Mouse (Mus musculus) right cerebral cortex, postnatal 10 days (tissue): Measurements from ENCODE around the gene Exog.

Source experiments
- DNase-seq, 2 experiments: peaks; one replicate each; pipeline ENCODE4 v3.0.0; 2021; ENCODE audit warnings: low spot score in 2 of 2

The Exog gene

DNA sequence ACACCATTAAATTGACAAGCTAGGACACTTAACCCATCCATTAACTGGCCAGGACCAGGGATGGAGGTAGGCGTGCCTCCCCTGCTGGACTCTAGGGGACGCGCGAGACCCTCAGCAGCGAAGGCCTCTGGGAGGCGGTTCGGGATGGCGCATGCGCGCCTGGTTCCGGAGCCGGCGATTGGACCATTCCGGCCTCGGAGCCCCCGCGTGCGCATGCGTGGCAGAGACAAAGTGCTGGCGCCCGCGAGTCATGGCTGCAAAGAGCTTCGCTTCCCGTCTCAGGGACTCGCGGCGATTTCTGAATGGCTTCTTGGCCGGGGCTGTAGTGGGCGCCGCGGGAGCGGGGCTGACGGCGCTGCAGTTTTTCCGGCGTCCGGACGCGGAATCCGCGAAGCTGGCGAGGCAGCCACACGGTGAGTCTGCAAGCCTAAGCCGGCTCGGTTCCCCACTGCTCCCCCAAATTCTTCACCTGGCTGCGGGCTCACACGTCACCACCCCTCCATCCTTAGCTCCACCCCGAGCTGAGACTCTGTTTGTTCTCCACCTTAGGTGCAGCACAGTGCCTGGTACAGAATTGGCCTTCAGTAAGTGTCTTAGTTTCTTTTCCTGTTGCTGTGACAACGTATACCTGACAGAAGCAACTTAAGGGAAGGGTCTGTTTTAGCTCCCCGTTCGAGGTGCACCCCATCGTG, at the start of gene Exog:
Exog (plus strand) TSS at position 206 of the 692 bp plus-strand sequence.
- peak; percentile 98 to 99 for DNase-seq

DNA sequence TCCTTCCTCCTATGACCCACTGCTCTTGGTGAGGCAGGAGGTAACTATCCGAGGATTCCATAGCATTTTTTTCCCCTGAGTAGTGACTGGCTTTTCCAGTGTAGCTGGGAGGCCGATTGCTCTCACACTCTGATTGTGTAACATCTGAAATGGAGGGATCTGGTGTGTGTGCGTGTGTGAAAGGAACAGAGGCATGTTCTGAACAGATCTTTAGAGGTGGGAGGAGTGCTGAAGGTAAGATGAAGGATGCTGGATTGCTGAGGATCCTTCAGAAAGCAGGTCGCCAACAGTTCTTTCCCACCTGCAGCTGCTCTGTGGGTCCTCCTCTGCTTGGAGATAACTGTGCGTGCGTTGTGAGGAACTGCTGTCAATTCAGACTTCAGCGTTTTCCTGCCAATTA, 43.4 kb upstream of the Exog start:
- DNase-seq, result no peak

DNA sequence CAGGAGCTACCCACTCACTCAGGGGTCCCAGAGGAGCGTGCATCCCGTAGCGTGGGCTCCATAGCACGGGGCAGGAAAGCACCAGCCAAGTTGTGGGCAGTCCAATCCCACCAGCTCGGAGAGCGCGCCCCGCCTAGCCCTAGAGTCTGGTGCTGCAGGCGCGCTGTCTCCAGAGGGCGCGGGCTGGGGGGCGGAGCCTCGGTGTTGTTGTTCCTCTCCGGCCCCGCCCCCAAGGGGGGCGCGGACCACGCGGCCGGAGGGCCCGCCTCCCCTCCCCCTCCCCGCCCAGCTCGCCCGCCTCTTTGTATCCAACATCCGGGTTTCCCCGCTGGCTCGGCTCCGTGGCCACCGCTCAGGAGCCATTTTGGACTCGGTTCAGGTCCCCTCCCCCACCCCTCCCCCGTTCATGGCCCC, 42.9 kb upstream of the Exog start, which contains the start of gene Acvr2b:
Acvr2b (plus strand) TSS at position 318 of the 414 bp plus-strand sequence.
- peak; percentile 96 for DNase-seq

DNA sequence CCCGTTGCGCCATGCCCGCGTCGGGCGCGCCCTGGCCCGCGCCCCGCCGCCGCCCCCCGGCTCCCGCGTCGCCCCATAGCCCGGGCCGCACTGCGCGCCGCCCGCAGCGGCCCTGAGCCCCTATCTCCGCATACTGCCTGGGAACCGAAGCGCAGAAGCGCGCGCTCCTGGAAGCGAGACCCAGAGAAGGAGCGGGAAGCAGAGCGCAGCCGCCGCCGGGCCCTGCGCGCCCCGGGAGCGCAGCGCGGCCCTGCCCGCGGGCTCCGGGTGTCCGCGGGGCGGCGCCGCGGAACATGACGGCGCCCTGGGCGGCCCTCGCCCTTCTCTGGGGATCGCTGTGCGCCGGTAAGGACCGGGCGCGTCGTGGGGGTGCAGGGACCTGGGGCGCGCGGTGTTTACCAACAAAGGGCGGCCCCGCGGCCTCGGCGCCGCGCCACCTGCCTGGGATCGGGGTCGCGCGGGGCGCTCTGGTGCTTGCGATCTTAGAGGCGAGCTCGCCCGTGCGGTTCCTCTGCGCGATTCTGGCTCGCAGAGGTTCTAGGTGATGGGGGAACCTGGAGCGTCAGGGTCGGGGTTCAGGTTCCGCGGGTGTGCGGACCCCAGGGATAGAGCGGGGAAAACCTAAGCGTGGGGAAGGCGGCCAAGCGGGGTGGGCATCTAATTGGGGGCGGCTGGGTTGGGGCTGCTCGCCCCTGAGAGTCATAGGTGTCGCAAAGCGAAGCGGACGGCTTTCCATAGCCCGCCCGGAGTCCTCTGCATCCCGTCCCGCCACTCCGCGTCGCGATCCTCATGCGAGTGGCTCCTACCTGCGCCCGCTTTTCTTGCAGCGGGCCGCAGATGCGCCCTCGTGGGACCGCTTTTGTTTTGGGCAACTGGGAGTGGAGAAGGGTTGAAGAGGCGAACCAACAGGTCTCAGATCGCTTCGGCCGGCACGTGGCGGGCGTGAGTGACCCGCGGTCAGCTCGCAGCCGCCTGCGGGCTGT, 42.2 kb upstream of the Exog start:
- DNase-seq, result peak; percentile 63 to 66

DNA sequence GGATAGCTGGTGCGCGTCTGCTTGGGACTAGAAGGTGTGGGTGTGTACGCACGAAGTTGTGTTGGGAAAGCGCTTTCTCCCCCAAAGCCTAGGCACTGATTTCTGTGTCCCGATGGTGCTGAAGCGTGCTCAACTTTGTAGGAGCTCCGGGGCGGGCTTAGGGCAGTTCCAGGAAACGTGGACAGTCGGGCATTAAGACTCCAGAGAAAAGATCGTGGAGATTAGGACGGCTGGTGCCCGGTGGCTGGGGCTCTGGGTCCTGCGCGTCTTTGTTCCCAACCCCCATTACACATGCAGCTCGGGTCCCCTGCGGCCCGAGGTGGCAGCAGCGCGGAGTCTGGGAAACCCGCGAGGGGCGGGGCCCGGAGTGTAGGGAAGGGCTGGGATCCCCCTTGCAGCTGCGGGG, 41.5 kb upstream of the Exog start:
- peak; percentile 55 to 63 for DNase-seq

DNA sequence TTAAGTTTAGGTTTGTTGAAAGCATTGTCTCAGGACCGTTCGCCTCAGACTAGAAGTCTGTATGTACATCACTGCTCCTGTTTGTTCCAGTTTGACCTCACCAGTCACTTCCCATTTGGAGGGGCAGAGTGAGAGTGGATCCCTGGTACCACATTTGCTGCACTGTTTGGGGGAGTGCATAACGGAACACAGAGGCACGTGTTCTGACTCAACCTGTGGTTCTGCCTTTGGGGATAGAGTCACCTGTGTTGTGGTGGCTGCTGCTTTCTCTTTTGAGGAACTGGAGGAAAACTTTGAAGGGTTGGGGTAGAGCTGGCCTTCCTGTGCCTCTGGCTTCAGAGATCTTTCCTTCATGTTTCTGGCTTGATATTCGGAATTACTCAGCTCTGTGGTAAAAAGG, 40.7 kb upstream of the Exog start:
- DNase-seq, result no peak

DNA sequence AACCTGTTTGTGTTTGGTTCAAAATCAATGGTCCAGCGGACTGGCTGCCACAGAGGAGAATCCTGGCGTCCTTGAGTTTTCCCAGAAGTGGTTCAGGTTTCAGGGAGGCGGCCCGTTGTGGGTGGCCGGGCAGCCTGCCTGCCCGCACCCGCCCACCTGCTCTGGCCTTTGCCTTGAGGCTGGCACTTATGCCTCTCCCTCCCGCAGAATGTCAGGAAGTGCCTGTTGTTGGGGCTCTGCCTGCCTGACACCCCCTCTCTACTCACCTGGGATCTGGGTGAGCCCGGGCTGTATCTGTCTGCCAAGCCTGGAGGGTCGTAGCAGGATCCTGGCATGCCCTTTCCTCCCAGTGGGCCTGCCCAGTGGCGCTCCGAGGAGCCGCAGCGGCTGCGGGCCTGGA, 36.9 kb upstream of the Exog start:
- no peak for DNase-seq

DNA sequence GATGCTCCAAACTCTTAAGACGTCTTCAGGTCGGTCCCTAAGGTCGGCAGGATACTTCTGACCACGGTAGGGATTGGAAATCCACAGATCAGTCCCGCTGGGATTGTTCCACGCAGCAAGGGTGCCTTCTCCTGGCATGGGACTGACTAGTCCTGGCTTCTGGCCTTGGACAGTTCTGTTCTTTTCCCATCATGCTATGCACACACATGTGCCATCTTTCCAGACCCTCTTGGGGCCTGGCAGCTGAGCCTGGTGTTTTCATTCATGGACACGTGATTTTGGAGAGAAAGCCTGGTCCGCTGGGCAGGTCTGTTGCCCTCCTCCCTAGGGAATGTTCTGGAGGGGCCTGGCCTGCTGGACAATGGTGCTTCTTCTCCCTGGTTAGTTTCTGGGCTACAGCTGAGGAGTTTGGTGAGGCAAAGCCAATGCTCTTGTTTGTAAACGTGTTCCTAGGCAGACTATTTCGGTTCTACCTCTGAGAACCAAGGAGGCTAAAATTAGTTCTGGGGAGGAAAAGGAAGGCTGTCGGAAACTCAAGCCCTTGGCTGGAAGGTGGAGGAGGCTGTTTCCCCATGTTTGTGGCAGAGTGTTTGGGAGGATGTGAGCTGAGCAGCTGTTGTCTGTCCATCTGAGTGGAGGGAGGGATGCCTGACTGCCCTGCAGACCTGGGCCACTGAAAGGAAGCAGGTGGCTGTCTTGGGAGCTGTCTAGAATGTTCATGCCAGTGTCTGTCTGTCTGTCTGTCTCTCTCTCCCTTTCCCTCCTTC, 35.7 kb upstream of the Exog start:
- no peak for DNase-seq

DNA sequence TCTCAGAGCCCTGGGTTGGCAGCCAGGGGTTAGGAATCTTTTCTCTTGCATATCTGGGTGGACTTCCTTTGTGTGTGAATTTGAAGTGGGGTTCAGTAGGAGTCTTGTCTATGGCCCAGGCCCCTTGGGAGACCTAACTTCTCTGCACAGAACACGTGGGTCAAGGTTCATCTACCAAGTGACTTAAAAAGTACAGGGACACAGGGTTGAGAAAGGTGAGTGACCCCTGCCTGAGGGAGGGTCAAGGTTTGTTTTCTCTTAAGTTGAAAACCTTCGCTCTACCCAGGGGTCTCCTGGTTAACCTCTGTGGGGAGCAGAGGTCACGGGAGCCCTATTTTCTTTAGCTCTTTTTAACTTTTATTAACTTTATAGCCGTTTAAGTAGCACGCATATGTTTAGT, 34.9 kb upstream of the Exog start:
- no peak for DNase-seq

DNA sequence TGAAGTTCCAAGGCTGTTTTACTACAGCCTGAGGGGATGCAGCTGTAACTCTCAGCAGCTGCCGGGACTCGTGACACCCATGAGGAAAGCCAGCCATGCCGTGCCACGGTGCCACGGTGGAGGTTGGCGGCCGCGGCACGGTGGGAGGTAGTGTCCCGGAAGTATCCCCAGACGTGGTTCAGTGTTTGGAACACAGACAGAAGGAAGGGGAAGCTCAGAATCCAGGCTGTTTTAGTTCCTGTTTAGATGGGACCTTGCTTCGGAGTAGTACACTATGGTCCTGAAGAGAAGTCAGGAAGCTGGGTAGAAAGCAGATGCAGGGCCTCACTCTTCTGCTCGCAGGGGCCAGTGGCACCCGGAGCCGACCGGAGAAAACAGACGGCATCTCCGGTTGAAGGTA, 26.7 kb upstream of the Exog start:
- no peak for DNase-seq

DNA sequence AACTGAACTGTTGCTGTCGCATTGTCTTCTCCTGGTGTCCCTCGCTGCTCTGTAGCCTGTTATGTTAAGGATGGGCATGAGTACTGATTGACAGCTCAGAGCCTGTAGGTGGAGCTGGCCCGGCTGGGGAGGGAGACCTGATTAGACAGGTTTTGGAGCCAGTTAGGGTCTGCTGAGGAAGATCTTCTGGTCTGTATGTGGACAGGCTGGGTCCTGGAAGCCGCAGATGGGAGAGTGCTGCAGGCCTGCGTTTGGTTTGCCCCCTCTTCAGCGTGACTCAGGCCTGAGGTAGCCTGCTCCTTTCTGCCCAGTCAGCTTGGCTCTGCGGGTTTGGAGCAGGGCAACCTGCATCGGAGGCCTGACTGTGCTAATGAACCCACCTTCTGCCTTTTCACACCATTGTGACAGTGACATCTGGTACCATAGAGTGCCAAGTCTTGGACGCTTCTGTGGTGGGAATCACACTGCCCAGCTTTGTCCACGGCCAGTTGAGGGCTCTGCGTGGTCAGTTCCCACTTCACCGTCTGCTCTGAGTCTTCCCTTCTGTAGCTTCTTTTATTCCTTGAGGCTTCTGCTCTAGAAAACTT, 24.8 kb upstream of the Exog start:
- no peak for DNase-seq

DNA sequence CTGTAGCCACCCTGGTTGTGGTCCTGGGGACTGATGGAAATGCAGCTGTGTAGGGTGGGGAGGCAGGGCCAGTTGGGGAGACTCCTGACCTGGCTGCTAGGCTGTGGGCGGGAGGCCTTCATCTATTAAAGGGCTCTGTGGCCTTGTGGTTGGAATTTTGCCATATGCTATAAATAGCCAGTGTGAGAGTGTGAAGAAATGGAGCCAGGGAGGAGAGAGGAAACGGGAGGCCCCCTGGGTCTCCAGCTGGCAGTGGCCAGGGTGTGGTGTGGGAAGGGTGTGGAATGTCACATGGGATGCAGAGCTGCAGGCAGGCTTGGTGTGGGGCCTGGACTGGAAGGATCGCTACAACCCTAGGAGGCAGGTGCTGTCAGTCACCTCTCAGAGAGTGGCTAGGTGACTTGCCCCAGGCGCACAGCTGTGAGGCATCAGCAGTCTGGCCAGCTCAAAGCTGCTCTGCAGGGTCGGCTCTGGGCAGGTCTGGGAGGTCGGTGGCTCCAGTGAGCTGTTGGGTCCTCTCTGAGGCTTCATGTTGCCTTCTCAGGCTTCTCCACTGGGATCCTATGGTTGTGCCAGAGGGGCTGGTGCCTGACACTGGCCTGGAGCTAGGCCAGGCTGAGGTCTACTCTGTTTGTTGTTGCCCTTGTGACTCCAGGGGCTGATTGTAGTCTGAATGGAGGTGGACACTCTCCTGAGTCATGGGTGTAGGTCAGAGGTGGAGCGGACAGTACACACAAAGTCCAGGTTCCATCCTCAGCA, 19.3 kb upstream of the Exog start:
- DNase-seq, result no peak

DNA sequence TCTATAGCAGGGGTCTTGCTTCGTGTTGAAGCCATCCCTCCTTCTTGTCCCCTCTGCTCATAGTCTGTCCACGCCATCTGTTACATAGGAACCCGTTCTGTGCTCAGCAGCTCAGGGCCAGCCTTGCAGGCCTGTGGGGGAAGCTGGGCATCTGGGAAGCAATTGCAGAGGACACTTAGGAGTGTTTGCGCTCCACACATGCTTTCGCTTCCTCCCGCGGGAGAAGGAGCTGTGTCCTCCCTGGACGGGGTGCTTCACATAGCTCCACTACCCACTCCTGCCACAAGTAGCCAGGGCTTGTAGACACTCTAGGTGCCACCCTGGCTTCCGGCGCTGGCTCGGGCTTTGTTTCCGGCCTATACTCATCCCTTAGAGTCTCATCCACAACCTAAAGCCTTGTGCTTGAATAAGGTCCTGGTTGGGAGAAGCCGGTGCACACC, 18.7 kb upstream of the Exog start:
- DNase-seq, result no peak

DNA sequence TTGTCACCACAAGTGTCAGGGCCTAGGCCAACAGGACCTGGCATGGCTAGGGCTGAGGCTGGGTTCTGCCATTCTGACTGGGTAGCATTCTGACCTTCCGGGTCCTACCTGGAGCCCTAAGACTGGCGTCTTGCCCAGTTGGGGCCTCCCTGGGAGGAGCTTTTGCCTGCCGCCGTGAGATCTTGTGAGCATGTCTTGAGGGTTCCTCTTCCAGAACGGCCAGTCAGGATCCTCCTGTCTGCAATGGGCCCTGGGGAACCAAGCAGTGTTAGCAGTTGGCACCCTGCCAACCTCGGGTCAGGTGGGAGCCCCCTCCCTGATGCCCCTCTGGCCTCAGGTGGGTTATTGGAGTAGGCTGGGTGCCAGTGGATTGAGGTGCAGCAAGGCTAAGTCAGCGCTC, 18.3 kb upstream of the Exog start:
- DNase-seq, result no peak

DNA sequence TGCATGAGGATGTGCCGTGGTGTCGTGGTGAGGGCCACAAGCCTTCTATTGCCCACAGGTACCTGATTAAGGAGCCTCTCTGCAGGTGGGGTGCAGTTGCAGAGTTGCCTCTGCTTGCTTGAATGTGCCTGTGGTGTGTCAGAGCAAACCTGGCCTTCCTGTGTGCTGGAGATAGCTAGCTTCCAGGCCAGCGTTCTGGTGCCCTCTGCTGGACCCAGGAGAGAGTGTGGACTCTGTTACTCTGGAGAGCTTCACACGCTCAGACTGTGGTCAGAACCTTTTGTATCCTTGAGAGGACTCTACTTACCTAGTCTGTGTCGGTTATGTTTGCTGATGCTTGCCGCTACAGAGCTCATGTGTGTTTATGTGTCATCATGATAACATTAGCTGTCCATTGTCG, 14.4 kb upstream of the Exog start:
- peak; percentile 81 to 88 for DNase-seq

DNA sequence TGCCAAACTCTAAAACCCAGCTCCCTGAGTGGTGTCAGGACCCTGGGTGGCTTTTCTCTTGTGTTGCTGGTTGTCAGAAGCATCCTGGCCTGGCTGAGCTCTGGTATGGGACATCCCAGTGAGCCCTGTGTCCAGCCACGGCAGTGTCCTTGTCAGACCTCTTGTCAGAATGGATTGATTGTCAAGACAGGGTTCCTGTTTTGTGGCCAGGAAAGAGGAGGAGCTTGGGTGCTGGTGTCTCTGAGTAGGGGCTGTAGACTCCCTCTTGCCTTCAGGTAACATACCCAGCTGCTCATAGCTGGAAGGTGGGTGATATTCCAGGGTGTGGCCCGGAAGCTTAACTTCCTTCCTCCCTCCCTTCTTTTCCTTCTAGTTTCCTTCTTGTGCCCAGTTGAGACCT, 8.9 kb upstream of the Exog start:
- no peak for DNase-seq

DNA sequence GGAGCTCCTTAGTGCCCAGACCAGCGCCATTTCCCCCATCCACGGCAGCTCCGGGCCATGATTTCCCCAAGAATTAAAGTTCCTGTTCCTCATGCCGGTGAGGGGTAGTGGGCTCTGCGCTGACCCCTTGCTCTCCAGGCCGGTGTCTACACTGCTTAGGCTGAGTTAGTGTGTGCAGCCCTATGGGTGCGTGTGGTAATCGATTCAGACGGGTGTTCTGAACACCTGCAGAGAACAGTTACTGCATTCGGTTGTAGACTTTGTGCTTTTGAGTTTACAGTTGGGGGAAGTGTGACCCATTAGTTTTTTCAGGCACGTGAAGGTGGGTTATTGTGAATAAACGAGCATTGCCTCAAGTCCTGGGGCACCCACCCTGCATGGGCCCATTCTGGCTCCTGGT, 6.7 kb upstream of the Exog start:
- no peak for DNase-seq

DNA sequence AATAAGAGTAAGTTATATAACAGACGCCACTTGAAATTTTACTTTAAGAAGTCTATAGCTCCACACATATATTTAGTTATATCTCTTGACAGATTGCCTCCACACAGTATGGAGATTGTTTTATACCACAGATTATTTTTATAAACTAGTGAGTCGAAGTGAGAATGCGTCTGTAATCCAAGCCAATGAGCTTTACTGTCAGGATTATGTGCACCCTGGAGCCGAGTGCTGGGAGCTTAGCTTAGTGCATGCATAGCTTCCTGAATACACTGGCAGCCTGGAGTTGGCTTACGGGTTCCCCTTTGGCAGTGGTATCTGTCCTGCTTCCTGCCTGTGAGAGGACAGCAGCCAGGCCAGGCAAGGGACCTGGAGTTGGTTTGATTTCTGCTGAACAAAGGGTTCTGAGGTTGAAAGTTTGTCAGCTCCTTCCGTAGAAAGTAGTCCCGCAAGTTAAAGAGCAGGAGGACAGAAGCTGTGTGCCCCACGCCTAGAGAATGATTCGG, 6.2 kb upstream of the Exog start:
- DNase-seq, result no peak

DNA sequence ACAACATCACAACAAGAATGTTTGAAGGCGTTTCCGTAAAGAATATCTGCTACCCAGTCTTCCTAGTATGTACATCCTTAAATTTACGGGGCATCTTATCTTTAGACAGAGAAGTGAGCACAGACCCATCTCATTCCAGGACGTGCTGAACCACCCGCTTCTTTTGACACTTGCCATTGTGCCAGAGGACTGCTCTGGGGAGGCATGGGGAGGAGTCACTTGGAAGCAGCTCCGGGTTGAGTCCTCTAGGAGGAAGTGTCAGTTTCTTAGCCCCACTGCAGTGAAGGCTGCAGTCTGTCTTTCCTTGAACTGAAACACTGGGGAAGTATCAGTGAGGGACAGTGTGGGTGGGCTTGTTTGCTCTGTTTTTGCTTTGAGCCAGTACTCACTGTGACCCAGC, 994 bp downstream of the Exog start:
- no peak for DNase-seq

DNA sequence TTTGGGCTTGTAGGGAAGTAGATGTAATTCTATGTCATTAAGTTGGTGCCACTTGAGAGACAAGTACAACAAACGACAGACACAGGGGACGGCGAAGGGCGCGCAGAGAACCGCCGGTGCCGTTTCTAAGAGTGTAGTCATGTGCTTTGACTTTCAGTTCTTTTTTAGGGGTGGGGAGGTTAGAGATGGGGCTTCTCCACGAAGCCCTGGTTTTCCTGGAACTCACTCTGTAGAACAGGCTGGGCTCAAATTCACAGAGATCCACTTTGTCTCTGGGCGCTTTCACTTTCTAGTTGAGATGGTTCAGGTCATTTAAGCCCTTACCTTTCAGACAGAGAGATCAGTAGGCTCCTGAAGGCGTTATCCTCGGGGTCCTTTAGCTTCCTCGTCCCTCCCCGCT, 11.2 kb downstream of the Exog start:
- DNase-seq, result no peak

DNA sequence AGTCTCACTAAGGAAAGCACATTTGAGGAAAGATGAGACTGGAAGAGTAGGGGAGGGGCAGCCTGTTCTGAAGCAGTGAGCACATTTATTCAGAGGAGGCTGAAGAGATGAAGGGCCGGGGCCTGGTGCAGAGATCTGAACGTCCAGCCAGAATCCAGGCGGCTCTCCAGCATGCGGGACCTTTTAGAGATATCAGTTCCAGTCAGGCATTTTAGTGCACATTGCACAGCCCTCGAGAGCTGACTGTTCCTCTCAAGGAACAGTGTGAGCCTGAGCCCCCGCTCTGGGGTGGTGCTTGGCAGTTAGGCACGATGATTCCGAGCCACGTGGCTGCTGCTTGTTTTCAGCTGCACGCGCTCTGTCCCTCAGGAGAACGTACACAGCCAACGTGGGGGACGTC, 12.4 kb downstream of the Exog start:
- no peak for DNase-seq
